Mouse (Mus musculus) kidney, embryonic 15.5 days (tissue): ENCODE results near the gene Pik3r2. TPM values are rescaled to one million over a fixed set of nuclear protein-coding genes. Genes with fewer than 3 reads are reported as not detected.
A peak's percentile ranks its signal among the peaks of the same experiment; 100 is the strongest.

Source experiments
- ATAC-seq: fragments of 200-750 bp; cut with Nextera tagmentation; replicated peaks from 2 replicates; pipeline ENCODE4 v1.8.0; 2017; ENCODE audit warnings: moderate TSS enrichment; ENCODE audit not compliant: low FRiP score
- H3K27ac ChIP-seq: fragments of 300-500 bp; sonication (generic); 2 replicates; pipeline ENCODE4 v1.5.1; 2015; ENCODE audit warnings: mild to moderate bottlenecking, inconsistent platforms
- H3K27me3 ChIP-seq: fragments of 300-500 bp; sonication (generic); 2 replicates; pipeline ENCODE4 v1.6.1; 2015; ENCODE audit warnings: inconsistent platforms
- H3K36me3 ChIP-seq: fragments of 300-500 bp; sonication (generic); 2 replicates; pipeline ENCODE4 v1.6.1; 2015; ENCODE audit warnings: inconsistent platforms
- H3K4me1 ChIP-seq: fragments of 300-500 bp; sonication (generic); 2 replicates; pipeline ENCODE4 v1.6.1; 2015; ENCODE audit warnings: inconsistent platforms
- H3K4me2 ChIP-seq: fragments of 300-500 bp; sonication (generic); 2 replicates; pipeline ENCODE4 v1.6.1; 2015; ENCODE audit warnings: moderate library complexity, mild to moderate bottlenecking, inconsistent platforms
- H3K4me3 ChIP-seq: fragments of 300-500 bp; sonication (generic); replicated peaks from 2 replicates; pipeline ENCODE4 v1.5.1; 2015; ENCODE audit warnings: mild to moderate bottlenecking, inconsistent platforms
- H3K9ac ChIP-seq: fragments of 300-500 bp; sonication (generic); 2 replicates; pipeline ENCODE4 v1.6.1; 2015; ENCODE audit warnings: mild to moderate bottlenecking, inconsistent platforms
- H3K9me3 ChIP-seq: fragments of 300-500 bp; sonication (generic); replicated peaks from 2 replicates; pipeline ENCODE4 v1.6.1; 2016; ENCODE audit warnings: inconsistent platforms
- WGBS: fragments of 180-500 bp; shearing (Covaris S2); methylation state at CpG from one replicate; pipeline ENCODE4 v1.1.7; 2015; ENCODE audit warnings: mixed read lengths; 5-methylcytosine and 5-hydroxymethylcytosine counted together
- polyA plus RNA-seq: library from polyadenylated mRNA; unstranded; fragments of >200 nt; fragmentation: Nextera tagmentation; extraction: Ambion mirVana; gene quantifications from 2 replicates; pipeline ENCODE4 v1.2.1, GENCODE M21; 2015

Pik3r2 gene
- polyA plus RNA-seq, 1 experiment from 2014 or later: 66.9 TPM

- Histone ChIP-seq H3K4me2 (no peak overlapping the region), H3K4me1 (peaks cover 56% of the 10 kb centered on the region), H3K27me3 (no peaks in the 10 kb centered on the region), H3K9ac (no peak overlapping the region), H3K36me3 (peaks cover 68% of the 10 kb centered on the region), H3K4me3 (no peak overlapping the region), H3K27ac (no peak overlapping the region), H3K9me3 (no peaks in the 10 kb centered on the region)
- ATAC-seq: peak; percentile 66
- 7% methylated on average over 26 of the region's 26 CpGs for WGBS
Observed at GRCm38 (mm10) chr8:70769359-70769758, 7.2 kb downstream of the Pik3r2 start.

- Histone ChIP-seq H3K4me3 (no peak overlapping the region), H3K4me1 (peaks cover 55% of the 10 kb centered on the region), H3K36me3 (peaks cover 68% of the 10 kb centered on the region), H3K27me3 (no peaks in the 10 kb centered on the region), H3K9ac (no peak overlapping the region), H3K4me2 (no peak overlapping the region), H3K27ac (no peak overlapping the region), H3K9me3 (no peaks in the 10 kb centered on the region)
- no peak for ATAC-seq
- 89% methylated on average over 16 of the region's 16 CpGs for WGBS
Observed at GRCm38 (mm10) chr8:70768956-70769355, 7.6 kb downstream of the Pik3r2 start.

GRCm38 (mm10) chr8:70768231-70768776 is 8.2 kb downstream of the Pik3r2 start:
- H3K36me3 ChIP-seq: peaks cover 68% of the 10 kb centered on the region
- ATAC-seq: no peak

GRCm38 (mm10) chr8:70767503-70767902 is 9.0 kb downstream of the Pik3r2 start:
- Histone ChIP-seq H3K4me3 (no peak overlapping the region), H3K9me3 (no peaks in the 10 kb centered on the region), H3K27ac (peak overlapping the region; percentile 87; the same call in 1 of the 2 replicates), H3K4me2 (no peak overlapping the region), H3K27me3 (no peaks in the 10 kb centered on the region), H3K4me1 (peaks cover 42% of the 10 kb centered on the region), H3K9ac (peak overlapping the region; percentile 14; the same call in 1 of the 2 replicates), H3K36me3 (peaks cover 67% of the 10 kb centered on the region)
- ATAC-seq: no peak
- WGBS: 71% methylated on average over 6 of the region's 6 CpGs

More at GRCm38 (mm10) chr8:70768231-70768776, 8.2 kb downstream of the Pik3r2 start:
- Histone ChIP-seq H3K9ac (no peak overlapping the region), H3K4me3 (no peak overlapping the region), H3K4me2 (no peak overlapping the region), H3K4me1 (peaks cover 50% of the 10 kb centered on the region), H3K27me3 (no peaks in the 10 kb centered on the region), H3K27ac (no peak overlapping the region), H3K9me3 (no peaks in the 10 kb centered on the region)
- WGBS: 95% methylated on average over 32 of the region's 32 CpGs

- Histone ChIP-seq H3K27me3 (no peaks in the 10 kb centered on the region), H3K36me3 (peaks cover 60% of the 10 kb centered on the region), H3K27ac (peak overlapping the region; percentile 87), H3K4me1 (peaks cover 40% of the 10 kb centered on the region), H3K4me2 (peak overlapping the region; percentile 96), H3K4me3 (peak overlapping the region; percentile 53), H3K9ac (peak overlapping the region; percentile 53), H3K9me3 (no peaks in the 10 kb centered on the region)
- WGBS: 7% methylated on average over 21 of the region's 21 CpGs
- ATAC-seq: peak; percentile 78
Observed at GRCm38 (mm10) chr8:70766571-70767440, 9.7 kb downstream of the Pik3r2 start.

- Histone ChIP-seq H3K4me1 (peaks cover 45% of the 10 kb centered on the region), H3K36me3 (peaks cover 52% of the 10 kb centered on the region), H3K4me3 (peak overlapping the region; percentile 53), H3K27ac (peak overlapping the region; percentile 87), H3K9me3 (no peaks in the 10 kb centered on the region), H3K4me2 (peak overlapping the region; percentile 96), H3K9ac (peak overlapping the region; percentile 53), H3K27me3 (no peaks in the 10 kb centered on the region)
- 2% methylated on average over 34 of the region's 34 CpGs for WGBS
- no peak for ATAC-seq
Observed at GRCm38 (mm10) chr8:70765838-70766570, 10.5 kb downstream of the Pik3r2 start.

GRCm38 (mm10) chr8:70765329-70765728 is 11.2 kb downstream of the Pik3r2 start:
- peak overlapping the region; percentile 53 for H3K9ac ChIP-seq
- no peaks in the 10 kb centered on the region for H3K27me3 ChIP-seq
- H3K36me3 ChIP-seq: peaks cover 45% of the 10 kb centered on the region
- peak overlapping the region; percentile 53 for H3K4me3 ChIP-seq
- H3K9me3 ChIP-seq: no peaks in the 10 kb centered on the region
- WGBS: 74% methylated on average over 9 of the region's 9 CpGs
- H3K4me1 ChIP-seq: peaks cover 48% of the 10 kb centered on the region
- no peak for ATAC-seq
- peak overlapping the region; percentile 87; the same call in 1 of the 2 replicates for H3K27ac ChIP-seq
- H3K4me2 ChIP-seq: peak overlapping the region; percentile 96

GRCm38 (mm10) chr8:70764676-70765075 is 11.8 kb downstream of the Pik3r2 start:
- Histone ChIP-seq H3K9me3 (no peaks in the 10 kb centered on the region), H3K9ac (no peak overlapping the region), H3K4me3 (no peak overlapping the region), H3K27ac (no peak overlapping the region), H3K27me3 (no peaks in the 10 kb centered on the region), H3K4me2 (peak overlapping the region; percentile 96; the same call in 1 of the 2 replicates), H3K36me3 (peaks cover 39% of the 10 kb centered on the region), H3K4me1 (peaks cover 55% of the 10 kb centered on the region)
- 89% methylated on average over 13 of the region's 13 CpGs for WGBS
- ATAC-seq: no peak

- peaks cover 61% of the 10 kb centered on the region for H3K4me1 ChIP-seq
Observed at GRCm38 (mm10) chr8:70764026-70764425, 12.5 kb downstream of the Pik3r2 start.

GRCm38 (mm10) chr8:70763354-70763753 is 13.2 kb downstream of the Pik3r2 start:
- 3% methylated on average over 3 of the region's 3 CpGs for WGBS
- H3K4me1 ChIP-seq: peaks cover 68% of the 10 kb centered on the region

More at GRCm38 (mm10) chr8:70764026-70764425, 12.5 kb downstream of the Pik3r2 start:
- WGBS: 83% methylated on average over 8 of the region's 8 CpGs
- H3K9me3 ChIP-seq: no peaks in the 10 kb centered on the region
- ATAC-seq: no peak
- H3K27ac ChIP-seq: no peak overlapping the region
- no peak overlapping the region for H3K4me2 ChIP-seq
- H3K36me3 ChIP-seq: peaks cover 34% of the 10 kb centered on the region
- H3K4me3 ChIP-seq: no peak overlapping the region
- no peaks in the 10 kb centered on the region for H3K27me3 ChIP-seq
- H3K9ac ChIP-seq: no peak overlapping the region

GRCm38 (mm10) chr8:70762118-70762517 is 14.4 kb downstream of the Pik3r2 start:
- 80% methylated on average over 1 of the region's 1 CpGs for WGBS

More at GRCm38 (mm10) chr8:70763354-70763753, 13.2 kb downstream of the Pik3r2 start:
- Histone ChIP-seq H3K27me3 (no peaks in the 10 kb centered on the region), H3K36me3 (peaks cover 33% of the 10 kb centered on the region), H3K4me2 (no peak overlapping the region), H3K4me3 (no peak overlapping the region), H3K9me3 (no peaks in the 10 kb centered on the region), H3K9ac (no peak overlapping the region), H3K27ac (no peak overlapping the region)
- no peak for ATAC-seq

More at GRCm38 (mm10) chr8:70762118-70762517, 14.4 kb downstream of the Pik3r2 start:
- ATAC-seq: no peak
- Histone ChIP-seq H3K4me1 (peaks cover 72% of the 10 kb centered on the region), H3K4me3 (no peak overlapping the region), H3K27me3 (no peaks in the 10 kb centered on the region), H3K9ac (no peak overlapping the region), H3K27ac (no peak overlapping the region), H3K9me3 (no peaks in the 10 kb centered on the region), H3K4me2 (no peak overlapping the region), H3K36me3 (peaks cover 36% of the 10 kb centered on the region)
